Mouse (Mus musculus) thymus, postnatal 25 days (tissue): ENCODE measurements around the gene Psme2b.
"Not testable (repeated sequence)": the region's sequence is repeated elsewhere in the genome, so short reads cannot be mapped to it uniquely, and the experiment has no call there.

Source experiments
- DNase-seq: peaks from one replicate; pipeline ENCODE4 v3.0.0; 2022

The Psme2b gene

GRCm38 (mm10) chr11:48946090-48946489 lies at the start of gene Psme2b:
Gene Psme2b, minus strand, starts transcription at chr11:48946190.
- DNase-seq = not testable (repeated sequence)

GRCm38 (mm10) chr11:48994018-48994417 lies 48.0 kb upstream of the Psme2b start, which contains the start of gene Tgtp1:
Gene Tgtp1, minus strand, starts transcription at chr11:48994172.
- DNase-seq = not testable (repeated sequence)

- not testable (repeated sequence) for DNase-seq
Measured at GRCm38 (mm10) chr11:48993296-48993695, 47.3 kb upstream of the Psme2b start.

GRCm38 (mm10) chr11:48991740-48992520 lies 45.9 kb upstream of the Psme2b start, which contains the start of gene Gm12185:
Gene Gm12185, minus strand, starts transcription at chr11:48992226.
- DNase-seq = peak; percentile 32

GRCm38 (mm10) chr11:48989981-48990380 lies 44.0 kb upstream of the Psme2b start:
- not testable (repeated sequence) for DNase-seq

- peak; percentile 22 for DNase-seq
Measured at GRCm38 (mm10) chr11:48988219-48988618, 42.2 kb upstream of the Psme2b start.

GRCm38 (mm10) chr11:48982848-48983247 lies 36.9 kb upstream of the Psme2b start:
- not testable (repeated sequence) for DNase-seq

GRCm38 (mm10) chr11:48980052-48980451 lies 34.1 kb upstream of the Psme2b start:
- not testable (repeated sequence) for DNase-seq

- DNase-seq = not testable (repeated sequence)
Measured at GRCm38 (mm10) chr11:48979251-48979650, 33.3 kb upstream of the Psme2b start, which contains the start of gene 9930111J21Rik1. Gene 9930111J21Rik1, minus strand, starts transcription at chr11:48979398.

- not testable (repeated sequence) for DNase-seq
Measured at GRCm38 (mm10) chr11:48978240-48978939, 32.4 kb upstream of the Psme2b start, which contains the start of gene Olfr56. Gene Olfr56, plus strand, starts transcription at chr11:48978889.

- DNase-seq = not testable (repeated sequence)
Measured at GRCm38 (mm10) chr11:48974686-48975085, 28.7 kb upstream of the Psme2b start.

- DNase-seq = not testable (repeated sequence)
Measured at GRCm38 (mm10) chr11:48939286-48939685, 6.7 kb downstream of the Psme2b start.

- DNase-seq = not testable (repeated sequence)
Measured at GRCm38 (mm10) chr11:48935291-48935690, 10.7 kb downstream of the Psme2b start.

GRCm38 (mm10) chr11:48933923-48934322 lies 12.1 kb downstream of the Psme2b start:
- not testable (repeated sequence) for DNase-seq

GRCm38 (mm10) chr11:48933422-48933821 lies 12.6 kb downstream of the Psme2b start:
- DNase-seq = not testable (repeated sequence)

- not testable (repeated sequence) for DNase-seq
Measured at GRCm38 (mm10) chr11:48928068-48928467, 17.9 kb downstream of the Psme2b start.

- DNase-seq = not testable (repeated sequence)
Measured at GRCm38 (mm10) chr11:48926437-48926836, 19.6 kb downstream of the Psme2b start.

GRCm38 (mm10) chr11:48923818-48924217 lies 22.2 kb downstream of the Psme2b start:
- not testable (repeated sequence) for DNase-seq

GRCm38 (mm10) chr11:48918380-48918779 lies 27.6 kb downstream of the Psme2b start:
- no peak for DNase-seq

- DNase-seq = no peak
Measured at GRCm38 (mm10) chr11:48913611-48914010, 32.4 kb downstream of the Psme2b start.

GRCm38 (mm10) chr11:48908459-48908858 lies 37.5 kb downstream of the Psme2b start:
- DNase-seq = no peak

- DNase-seq = no peak
Measured at GRCm38 (mm10) chr11:48902021-48902420, 44.0 kb downstream of the Psme2b start, which contains the start of gene Gm5431. Gene Gm5431, minus strand, starts transcription at chr11:48902214.

GRCm38 (mm10) chr11:48901567-48901930 lies 44.4 kb downstream of the Psme2b start:
- DNase-seq = not testable (repeated sequence)
